Mouse (Mus musculus) hindlimb bud, embryonic 11.5 days (tissue): ENCODE results near the gene Mthfr.
"Not testable (repeated sequence)": the region's sequence is repeated elsewhere in the genome, so short reads cannot be mapped to it uniquely, and the experiment has no call there.

Experiments
- DNase-seq: peaks from one replicate; pipeline ENCODE4 v3.0.0-alpha.2; 2012; ENCODE audit warnings: low read depth, low spot score; ENCODE audit errors: extremely low spot score

The Mthfr gene

DNA sequence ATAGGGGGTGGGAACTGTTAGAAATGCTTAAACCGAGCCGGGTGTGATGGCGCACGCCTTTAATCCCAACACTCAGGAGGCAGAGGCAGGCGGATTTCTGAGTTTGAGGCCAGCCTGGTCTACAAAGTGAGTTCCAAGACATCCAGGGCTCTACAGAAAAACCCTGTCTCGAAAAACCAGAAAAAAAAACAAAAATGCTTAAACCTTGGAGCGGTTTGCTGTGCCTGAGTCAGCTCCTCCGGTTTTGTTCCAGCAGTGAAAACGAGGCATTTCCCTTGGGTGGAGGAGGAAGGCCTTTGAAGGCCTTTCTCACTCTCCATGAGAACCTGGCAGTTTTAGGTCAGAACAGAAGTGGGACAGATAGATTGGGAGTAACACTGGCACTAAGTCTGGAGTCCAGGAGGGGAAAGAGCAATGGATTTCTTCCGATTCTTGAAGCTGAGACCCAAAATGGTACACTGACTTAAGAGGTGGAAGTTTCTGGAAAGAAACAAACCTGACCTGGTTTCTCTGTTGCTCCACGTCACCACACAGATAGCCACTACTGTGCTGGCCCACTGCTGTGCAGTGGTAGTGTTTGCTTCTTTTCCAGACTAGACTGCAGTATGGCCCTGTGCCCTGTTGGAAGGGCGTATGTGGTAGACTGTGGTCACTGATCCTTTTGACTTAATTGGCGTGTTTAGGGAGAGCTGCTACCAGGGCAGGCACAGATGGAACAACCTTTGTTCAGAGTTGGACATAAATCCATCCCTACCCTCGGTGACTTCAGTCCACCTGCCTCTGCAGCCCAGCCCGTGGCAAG is 1.4 kb downstream of the Mthfr start:
- no peak for DNase-seq

DNA sequence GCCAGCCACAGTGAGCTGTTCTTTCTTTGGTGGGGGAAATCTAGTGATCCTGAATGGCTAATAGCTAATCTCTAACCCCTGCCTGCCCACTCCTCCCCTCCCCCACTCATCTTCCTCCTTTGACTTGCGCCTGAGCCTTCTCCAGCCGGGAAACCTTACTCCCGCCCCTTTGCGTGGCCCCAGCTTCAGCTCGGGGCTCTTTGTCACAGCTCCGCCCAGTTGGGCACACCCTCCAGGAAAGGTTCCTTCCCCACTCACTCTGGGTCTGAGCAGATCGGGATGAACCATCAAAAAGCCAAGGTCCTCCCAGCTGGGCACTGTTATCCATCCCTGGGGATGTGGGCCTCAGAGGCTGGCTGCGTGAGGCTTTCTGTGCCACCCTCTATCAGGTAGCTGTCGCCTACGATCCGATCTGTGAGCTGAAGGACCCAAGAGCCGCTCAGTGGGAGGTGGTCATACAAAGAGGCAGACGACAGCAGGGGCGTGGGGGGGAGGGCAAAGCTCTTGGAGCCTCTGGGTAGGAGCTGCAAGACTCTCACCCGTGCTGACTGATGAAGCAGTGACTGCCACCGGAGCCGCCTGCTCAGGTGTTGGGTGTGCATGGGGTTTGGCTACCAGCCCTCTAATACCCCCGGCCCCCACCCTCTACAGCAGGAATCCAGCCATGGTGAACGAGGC is 2.2 kb downstream of the Mthfr start:
- DNase-seq = no peak

DNA sequence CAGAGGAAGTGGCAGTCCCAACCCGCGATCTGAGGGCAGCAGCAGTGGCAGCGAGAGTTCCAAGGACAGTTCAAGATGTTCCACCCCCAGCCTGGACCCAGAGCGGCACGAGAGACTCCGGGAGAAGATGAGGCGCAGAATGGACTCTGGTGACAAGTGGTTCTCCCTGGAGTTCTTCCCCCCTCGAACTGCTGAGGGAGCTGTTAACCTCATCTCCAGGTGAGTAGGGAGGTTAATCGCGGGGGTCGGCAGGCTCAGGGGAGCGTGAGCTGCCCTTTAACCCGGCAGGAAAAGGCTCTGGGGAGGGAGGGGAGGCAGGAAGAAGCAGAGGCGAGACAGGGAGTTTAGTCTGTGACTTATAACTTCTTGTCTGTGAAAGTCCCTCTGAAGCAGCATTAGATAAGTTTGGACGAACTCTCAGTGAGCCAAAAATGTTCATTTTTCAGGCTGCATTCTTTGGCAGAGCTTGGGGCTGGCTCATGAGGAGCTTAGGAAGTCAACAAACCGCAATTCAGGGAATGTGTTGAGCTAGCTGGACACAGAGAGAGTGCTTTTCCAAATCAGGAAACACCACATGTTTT is 2.8 kb downstream of the Mthfr start:
- DNase-seq = no peak

GRCm38 (mm10) chr4:148043327-148043726 is 4.5 kb downstream of the Mthfr start:
- DNase-seq = not testable (repeated sequence)

GRCm38 (mm10) chr4:148044113-148044512 is 5.2 kb downstream of the Mthfr start:
- DNase-seq = no peak

- no peak for DNase-seq
Observed at GRCm38 (mm10) chr4:148046450-148047031, 7.7 kb downstream of the Mthfr start.

DNA sequence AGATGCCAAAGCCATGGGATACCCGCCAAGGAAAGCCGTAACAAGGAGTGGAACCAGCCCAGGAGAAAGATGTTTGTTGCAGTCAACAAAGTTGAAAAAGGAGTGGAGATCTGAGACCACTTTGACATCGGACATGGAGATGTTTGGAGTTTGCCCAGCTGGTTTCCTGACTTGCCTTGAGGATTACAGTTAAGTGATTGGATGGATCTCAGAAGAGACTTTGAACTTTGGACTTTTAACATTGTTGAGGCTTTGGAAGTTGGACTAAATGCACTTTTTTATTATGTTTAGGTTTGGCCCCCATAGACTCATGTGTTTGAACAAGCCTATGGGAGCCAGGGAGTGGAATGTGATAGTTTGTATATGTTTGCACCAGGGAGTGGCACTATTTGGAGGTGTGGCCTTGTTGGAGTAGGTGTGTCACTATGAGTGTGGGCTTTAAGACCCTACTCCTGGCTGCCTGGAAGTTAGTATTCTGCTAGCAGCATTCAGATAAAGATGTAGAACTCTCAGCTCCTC is 11.6 kb downstream of the Mthfr start:
- DNase-seq = not testable (repeated sequence)

DNA sequence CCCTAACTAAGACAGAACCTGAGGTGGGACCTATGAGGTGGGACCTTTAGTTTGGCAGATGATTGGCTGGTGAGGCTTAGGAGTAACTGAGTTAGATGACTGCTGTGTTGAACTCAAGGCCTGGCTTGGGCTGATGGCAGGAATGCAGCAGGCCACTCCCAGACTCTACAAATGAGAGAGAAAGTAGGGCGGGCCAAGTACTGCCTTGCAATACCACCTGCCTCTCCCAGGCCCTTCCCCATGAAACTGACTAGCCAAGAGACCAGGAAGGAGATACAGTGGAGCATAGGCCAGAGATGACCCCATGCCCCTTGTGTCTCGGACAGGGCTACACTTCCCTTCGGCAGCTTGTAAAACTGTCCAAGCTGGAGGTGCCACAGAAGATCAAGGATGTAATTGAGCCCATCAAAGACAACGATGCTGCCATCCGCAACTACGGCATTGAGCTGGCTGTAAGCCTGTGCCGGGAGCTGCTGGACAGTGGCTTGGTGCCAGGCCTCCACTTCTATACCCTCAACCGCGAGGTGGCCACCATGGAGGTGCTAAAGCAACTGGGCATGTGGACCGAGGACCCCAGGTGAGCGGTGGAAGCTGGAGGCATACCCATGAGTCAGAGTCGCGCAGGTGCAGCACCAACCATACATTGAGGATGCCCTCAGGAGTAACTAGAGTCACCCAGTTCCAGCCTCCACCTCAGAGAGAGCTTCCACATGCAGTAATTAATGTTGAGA is 12.3 kb downstream of the Mthfr start:
- no peak for DNase-seq

DNA sequence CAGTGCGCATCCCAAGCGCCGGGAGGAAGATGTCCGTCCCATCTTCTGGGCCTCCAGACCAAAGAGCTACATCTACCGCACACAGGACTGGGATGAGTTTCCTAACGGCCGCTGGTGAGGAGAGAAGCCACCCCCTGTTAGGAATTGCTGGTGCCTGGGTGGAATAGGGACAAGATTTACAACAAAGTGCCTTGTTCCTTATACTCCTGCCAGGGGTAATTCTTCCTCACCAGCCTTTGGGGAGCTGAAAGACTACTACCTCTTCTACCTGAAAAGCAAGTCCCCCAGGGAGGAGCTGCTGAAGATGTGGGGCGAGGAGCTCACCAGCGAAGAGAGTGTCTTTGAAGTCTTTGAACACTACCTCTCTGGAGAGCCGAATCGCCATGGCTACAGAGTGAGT is 13.0 kb downstream of the Mthfr start:
- DNase-seq = no peak

DNA sequence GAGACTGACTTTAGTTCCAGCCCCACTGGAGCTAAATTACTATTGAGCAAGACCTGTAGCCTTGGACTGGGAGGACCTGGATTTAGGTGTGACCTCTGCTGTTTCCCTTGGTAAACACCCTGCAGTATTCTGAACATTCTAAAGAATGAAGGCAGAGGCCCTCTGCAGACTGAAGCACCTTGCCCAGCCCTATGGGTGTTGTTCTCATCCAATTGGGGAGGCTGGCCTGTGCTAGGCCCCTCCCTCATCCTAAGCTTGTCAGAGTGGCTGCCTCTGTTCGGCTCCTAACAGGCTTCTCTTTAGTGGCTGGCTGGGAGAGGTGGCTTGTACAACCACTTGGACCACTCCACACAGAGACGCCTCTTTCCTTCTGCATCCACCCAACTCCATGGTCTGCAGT is 14.1 kb downstream of the Mthfr start:
- DNase-seq = no peak

GRCm38 (mm10) chr4:148053417-148053920 is 14.6 kb downstream of the Mthfr start:
- no peak for DNase-seq

DNA sequence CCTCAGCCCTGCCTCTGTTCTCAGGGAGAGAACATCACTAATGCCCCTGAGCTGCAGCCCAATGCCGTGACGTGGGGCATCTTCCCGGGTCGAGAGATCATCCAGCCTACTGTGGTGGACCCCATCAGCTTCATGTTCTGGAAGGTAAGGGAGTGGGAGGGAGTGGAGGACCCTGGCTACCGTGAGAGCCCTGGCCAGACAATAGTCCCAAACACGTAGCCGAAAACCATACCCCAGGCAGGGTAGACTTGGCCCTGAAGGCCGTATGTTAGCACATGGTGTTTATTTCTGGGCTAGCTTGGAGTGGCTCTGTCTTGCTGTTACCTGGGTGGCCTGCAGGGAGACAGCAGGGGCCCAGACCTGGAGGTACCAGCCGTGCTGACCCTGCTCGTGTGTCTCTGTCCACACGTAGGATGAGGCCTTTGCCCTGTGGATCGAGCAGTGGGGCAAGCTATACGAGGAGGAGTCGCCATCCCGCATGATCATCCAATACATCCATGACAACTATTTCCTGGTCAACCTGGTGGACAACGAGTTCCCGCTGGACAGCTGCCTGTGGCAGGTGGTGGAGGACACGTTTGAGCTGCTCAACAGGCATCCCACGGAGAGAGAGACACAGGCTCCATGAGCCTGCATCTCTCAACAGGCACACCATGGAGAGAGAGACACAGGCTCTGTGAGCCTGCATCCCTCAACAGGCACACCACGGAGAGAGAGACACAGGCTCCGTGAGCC is 16.3 kb downstream of the Mthfr start:
- no peak for DNase-seq

DNA sequence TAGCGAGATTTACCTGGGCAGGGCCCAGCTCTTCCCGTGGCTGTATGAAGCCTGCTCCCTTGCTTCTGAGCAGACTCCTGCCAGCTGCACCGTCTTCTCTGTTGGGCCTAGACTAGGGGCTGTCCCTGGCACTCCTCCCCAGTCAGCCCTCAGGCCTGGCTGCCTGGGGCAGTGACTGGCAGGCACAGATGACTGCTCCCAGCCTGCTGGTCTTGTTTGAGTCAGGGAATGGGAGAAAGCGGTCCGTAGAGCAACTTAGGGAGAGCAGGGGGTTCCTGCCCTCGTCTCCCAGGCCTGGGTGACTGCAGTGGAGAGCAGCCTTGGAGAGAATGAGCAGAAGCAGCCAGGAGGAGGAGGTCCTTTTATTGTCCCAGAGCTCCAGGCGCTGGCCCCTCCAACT is 17.4 kb downstream of the Mthfr start:
- DNase-seq = no peak

DNA sequence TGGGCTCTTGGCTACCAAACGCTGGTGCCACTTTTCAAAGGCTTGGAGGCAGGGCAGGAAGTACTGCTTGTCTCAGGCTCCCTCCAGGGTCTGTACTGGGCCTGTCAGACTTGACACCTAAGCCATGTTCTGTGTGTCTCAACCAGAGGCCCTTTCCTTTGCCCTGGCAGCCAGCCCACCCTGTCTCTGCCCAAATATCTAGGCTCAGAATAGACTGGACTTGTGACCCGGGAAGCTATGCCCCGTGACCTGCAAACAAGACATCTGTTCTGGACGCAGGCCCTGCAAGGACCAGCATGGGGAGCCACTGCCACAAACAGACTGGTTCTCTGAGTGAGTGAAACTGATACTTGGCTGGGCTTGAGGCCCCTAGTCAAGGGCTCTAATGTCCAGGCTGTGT is 17.9 kb downstream of the Mthfr start:
- no peak for DNase-seq

DNA sequence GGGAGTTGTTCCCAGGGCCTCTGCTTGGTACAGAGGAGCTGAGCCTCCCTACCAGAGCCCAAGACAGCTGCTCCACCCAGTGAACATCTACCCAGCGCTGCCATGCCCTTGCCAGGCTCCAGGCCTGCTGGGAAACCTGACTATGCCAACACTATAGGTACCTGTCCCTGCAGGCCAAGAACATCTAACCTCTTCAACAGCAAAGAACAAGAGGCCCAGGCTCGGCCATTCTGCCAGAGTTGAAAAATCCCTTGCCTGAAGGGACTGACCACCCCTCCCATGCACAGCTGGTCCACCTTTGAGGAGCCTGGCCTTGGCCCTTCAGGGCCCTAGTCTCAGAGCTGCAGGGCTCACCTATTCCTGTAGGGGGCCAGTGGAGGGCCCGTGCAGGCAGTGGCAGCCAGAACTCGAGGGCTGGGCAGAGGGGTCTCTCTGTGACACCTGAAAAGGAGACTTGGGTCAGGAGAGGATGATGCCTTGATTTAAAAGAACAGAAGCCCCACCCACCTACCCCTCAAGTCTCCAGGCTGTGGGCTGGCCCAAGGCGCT is 18.9 kb downstream of the Mthfr start:
- no peak for DNase-seq

GRCm38 (mm10) chr4:148058218-148058819 is 19.4 kb downstream of the Mthfr start:
- no peak for DNase-seq

DNA sequence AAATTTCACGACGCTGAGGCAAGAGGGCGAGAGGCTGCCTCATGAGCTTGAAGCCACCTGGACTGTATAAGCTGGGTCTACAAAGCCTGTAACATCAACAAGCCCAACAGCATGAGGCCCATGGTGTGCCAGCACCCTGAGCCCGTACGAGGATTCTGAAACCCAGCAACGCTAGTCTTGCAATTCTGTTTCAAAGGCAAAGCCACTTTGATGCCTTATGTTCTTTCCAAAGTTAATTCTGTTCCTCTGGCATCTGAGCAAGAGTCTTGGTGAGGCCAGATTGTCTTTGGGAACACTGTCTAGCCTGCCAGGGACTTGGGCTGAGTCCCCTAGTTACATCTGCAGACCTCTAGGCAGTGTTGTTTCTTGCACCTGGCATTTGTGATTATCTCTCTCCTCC is 20.1 kb downstream of the Mthfr start:
- no peak for DNase-seq

GRCm38 (mm10) chr4:148060120-148061085 is 21.5 kb downstream of the Mthfr start:
- no peak for DNase-seq
